Mouse (Mus musculus): ENCODE measurements around the gene Coq3.

- TF ChIP-seq CTCF (conservative IDR thresholded peaks at IDR 0.05; ENCODE audit: low read length) (peak; percentile 54), POU5F1 (IDR thresholded peaks at IDR 0.05; ENCODE audit: borderline replicate concordance, low read length) (no peak), NANOG (IDR thresholded peaks at IDR 0.05; ENCODE audit: borderline replicate concordance, low read length) (no peak)
Measured at GRCm38 (mm10) chr4:21951444-21951843, 72.0 kb downstream of the Coq3 start.

Data from E14TG2a.4 (cell line).